Mouse (Mus musculus) small intestine, adult 2 months (tissue): ENCODE measurements around the gene Zfhx3.

Experiments used
- CTCF ChIP-seq: fragments of 200-500 bp; IDR thresholded peaks from 2 replicates; pipeline ENCODE4 v1.5.1; 2012; ENCODE audit warnings: low read depth, mild to moderate bottlenecking, control low read depth, inconsistent platforms, low read length, moderate library complexity, mixed read lengths; ENCODE audit not compliant: insufficient replicate concordance, insufficient read length; ENCODE audit errors: extremely low read depth
- POLR2A ChIP-seq: fragments of 200-500 bp; IDR thresholded peaks from 2 replicates; pipeline ENCODE4 v1.6.1; 2012; ENCODE audit warnings: low read depth, mild to moderate bottlenecking, control low read depth, inconsistent platforms, low read length, moderate library complexity

- no peak for TF ChIP-seq CTCF
- no peak for TF ChIP-seq POLR2A
These were observed 803.1 kb downstream of the Zfhx3 start for GRCm38 (mm10) chr8:108745551-108745950.
